Mouse (Mus musculus) midbrain, postnatal 0 days (tissue): Measurements from ENCODE around the gene Cfc1. TPM values are rescaled to one million over a fixed set of nuclear protein-coding genes. Genes with fewer than 3 reads are reported as not detected.
"Not testable (repeated sequence)": the region's sequence is repeated elsewhere in the genome, so short reads cannot be mapped to it uniquely, and the experiment has no call there.

ENCODE experiments used
- ATAC-seq: fragments of 200-750 bp; cut with Nextera tagmentation; 2 replicates; pipeline ENCODE4 v1.8.0; 2017; ENCODE audit warnings: moderate number of reproducible peaks, mild to moderate bottlenecking, moderate TSS enrichment, moderate library complexity; ENCODE audit not compliant: low FRiP score
- DNase-seq: peaks from one replicate; pipeline ENCODE4 v3.0.0-alpha.2; 2015; ENCODE audit warnings: low spot score
- H3K27ac ChIP-seq: fragments of 300-500 bp; sonication (generic); 2 replicates; pipeline ENCODE4 v1.5.1; 2014; ENCODE audit warnings: low read depth, mild to moderate bottlenecking, low read length, mixed read lengths
- H3K27me3 ChIP-seq: fragments of 300-500 bp; sonication (generic); 2 replicates; pipeline ENCODE4 v1.6.1; 2014; ENCODE audit warnings: low read length, control low read depth, mixed read lengths; ENCODE audit not compliant: insufficient read depth
- H3K36me3 ChIP-seq: fragments of 300-500 bp; sonication (generic); 2 replicates; pipeline ENCODE4 v1.6.1; 2014; ENCODE audit warnings: low read length, control low read depth, mixed read lengths; ENCODE audit not compliant: insufficient read depth
- H3K4me1 ChIP-seq: fragments of 300-500 bp; sonication (generic); 2 replicates; pipeline ENCODE4 v1.6.1; 2014; ENCODE audit warnings: mild to moderate bottlenecking, control low read depth, antibody characterized with exemption, low read length, mixed read lengths; ENCODE audit not compliant: insufficient read depth
- H3K4me2 ChIP-seq: fragments of 300-500 bp; sonication (generic); 2 replicates; pipeline ENCODE4 v1.6.1; 2014; ENCODE audit warnings: low read depth, mild to moderate bottlenecking, low read length, mixed read lengths; ENCODE audit not compliant: poor library complexity, severe bottlenecking
- H3K4me3 ChIP-seq: fragments of 300-500 bp; sonication (generic); 2 replicates; pipeline ENCODE4 v1.5.1; 2014; ENCODE audit warnings: low read depth, mild to moderate bottlenecking, low read length, moderate library complexity
- H3K9ac ChIP-seq: fragments of 300-500 bp; sonication (generic); replicated peaks from 2 replicates; pipeline ENCODE4 v1.6.1; 2014; ENCODE audit warnings: mild to moderate bottlenecking, low read length, moderate library complexity, mixed read lengths; ENCODE audit not compliant: poor library complexity, severe bottlenecking
- H3K9me3 ChIP-seq: fragments of 300-500 bp; sonication (generic); 2 replicates; pipeline ENCODE4 v1.6.1; 2016; ENCODE audit warnings: low read length, control low read depth
- CTCF ChIP-seq: IDR thresholded peaks from 2 replicates; pipeline ENCODE4 v1.5.1; 2016; ENCODE audit warnings: antibody characterized with exemption, mild to moderate bottlenecking
- WGBS: fragments of 180-500 bp; shearing (Covaris S2); extraction: QIAGEN DNeasy Blood & Tissue Kit; methylation state at CpG from one replicate; pipeline ENCODE4 v1.1.7; 2014; 5-methylcytosine and 5-hydroxymethylcytosine counted together
- polyA plus RNA-seq: library from polyadenylated mRNA; unstranded; fragments of >200 nt; fragmentation: Nextera tagmentation; extraction: Ambion mirVana; gene quantifications from 2 replicates; pipeline ENCODE4 v1.2.1, GENCODE M21; 2015
- total RNA-seq: library from RNA; depleted of rRNA; stranded (reverse); fragments of >200 nt; gene quantifications from 2 replicates; pipeline ENCODE4 v1.2.3, GENCODE M21; 2014

Cfc1 gene
- total and polyA plus RNA-seq, 2 experiments from 2014 or later = 0.44 TPM; not detected in 1

DNA sequence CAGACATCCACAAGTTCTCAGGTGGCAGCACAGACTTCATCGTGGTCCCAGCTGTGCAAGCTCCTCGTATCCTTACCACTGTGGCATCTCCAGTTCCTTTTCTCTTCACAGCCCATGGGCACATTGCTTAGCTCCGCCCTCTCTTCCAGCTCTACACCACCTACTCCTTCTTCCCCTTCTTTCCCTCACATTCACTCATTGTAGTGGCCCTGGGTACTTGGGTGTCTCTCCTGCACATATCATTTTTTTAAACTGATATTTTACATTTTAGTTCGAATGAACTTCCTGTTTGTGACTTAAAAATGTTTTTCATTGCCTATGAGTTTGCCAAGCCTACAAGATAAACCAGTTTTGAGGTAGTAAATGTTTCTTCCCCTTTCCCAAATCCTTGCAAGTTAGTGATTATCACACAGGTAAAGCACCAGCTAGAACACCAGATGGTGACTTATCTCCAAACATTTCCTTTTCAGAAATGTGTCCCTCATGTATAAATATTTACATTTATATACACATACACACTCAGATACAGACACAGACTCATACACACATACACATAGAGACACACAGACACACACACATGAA is 29.4 kb upstream of the Cfc1 start:
- Histone ChIP-seq H3K9ac (no peak overlapping the region), H3K9me3 (no peaks in the 10 kb centered on the region), H3K4me1 (no peaks in the 10 kb centered on the region), H3K4me2 (no peak overlapping the region), H3K36me3 (no peaks in the 10 kb centered on the region), H3K27ac (no peak overlapping the region), H3K27me3 (no peaks in the 10 kb centered on the region), H3K4me3 (no peak overlapping the region)
- DNase-seq (no peak), ATAC-seq (no peak)
- no peak for TF ChIP-seq CTCF
- WGBS = 84% methylated on average over 4 of the region's 4 CpGs

DNA sequence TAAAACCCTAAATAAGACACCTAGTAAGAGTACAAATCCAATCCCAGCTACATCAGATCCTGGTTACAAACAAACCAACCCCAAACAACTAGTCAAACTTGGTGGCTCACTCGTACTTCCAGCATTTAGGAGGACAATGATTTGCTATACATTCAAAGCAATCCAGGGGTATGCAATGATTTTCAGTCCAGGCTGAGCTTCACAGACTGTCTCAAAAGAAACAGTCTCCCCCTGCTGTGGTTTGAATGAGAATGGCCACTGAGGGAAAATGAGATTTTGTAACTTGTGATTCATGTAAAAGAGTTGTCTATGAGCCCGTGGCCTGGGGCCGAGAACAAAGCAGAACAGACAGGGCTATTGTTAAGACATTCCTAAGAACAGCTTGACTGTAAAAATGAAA is 27.5 kb upstream of the Cfc1 start:
- TF ChIP-seq CTCF = no peak
- Histone ChIP-seq H3K36me3 (no peaks in the 10 kb centered on the region), H3K9me3 (no peaks in the 10 kb centered on the region), H3K4me2 (no peak overlapping the region), H3K4me1 (no peaks in the 10 kb centered on the region), H3K27ac (no peak overlapping the region), H3K27me3 (no peaks in the 10 kb centered on the region), H3K9ac (no peak overlapping the region), H3K4me3 (no peak overlapping the region)
- DNase-seq (no peak), ATAC-seq (no peak)
- WGBS = 64% methylated on average over 3 of the region's 3 CpGs

DNA sequence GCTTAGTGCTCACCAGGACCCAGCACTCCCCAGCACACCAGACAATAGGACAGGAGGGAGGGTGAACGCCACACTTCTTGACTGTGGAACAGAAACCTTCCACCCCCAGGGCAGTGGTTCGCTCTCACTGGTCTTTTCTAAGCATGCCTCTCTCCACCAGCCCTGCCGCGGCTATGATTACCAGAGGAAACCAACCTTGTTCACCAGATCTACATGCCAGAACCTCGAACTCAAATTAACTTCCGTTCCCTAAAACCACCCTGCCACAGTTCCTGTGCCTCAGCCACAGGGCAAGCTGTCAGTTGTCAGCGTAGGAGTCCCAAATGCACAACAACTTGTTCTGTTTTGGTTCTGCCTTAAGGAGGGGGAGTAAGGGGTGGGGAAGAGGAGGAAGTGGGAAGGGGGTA is 24.9 kb upstream of the Cfc1 start:
- H3K36me3 ChIP-seq = no peaks in the 10 kb centered on the region
- H3K27ac ChIP-seq = no peak overlapping the region
- H3K4me1 ChIP-seq = no peaks in the 10 kb centered on the region
- DNase-seq (no peak), ATAC-seq (no peak)
- no peak overlapping the region for H3K9ac ChIP-seq
- H3K27me3 ChIP-seq = no peaks in the 10 kb centered on the region
- H3K4me3 ChIP-seq = no peak overlapping the region
- TF ChIP-seq CTCF = no peak
- 8% methylated on average over 7 of the region's 7 CpGs for WGBS
- H3K4me2 ChIP-seq = 0 out of 2 replicates have a peak overlapping the region, but pooled peaks have one; percentile 9
- no peaks in the 10 kb centered on the region for H3K9me3 ChIP-seq

DNA sequence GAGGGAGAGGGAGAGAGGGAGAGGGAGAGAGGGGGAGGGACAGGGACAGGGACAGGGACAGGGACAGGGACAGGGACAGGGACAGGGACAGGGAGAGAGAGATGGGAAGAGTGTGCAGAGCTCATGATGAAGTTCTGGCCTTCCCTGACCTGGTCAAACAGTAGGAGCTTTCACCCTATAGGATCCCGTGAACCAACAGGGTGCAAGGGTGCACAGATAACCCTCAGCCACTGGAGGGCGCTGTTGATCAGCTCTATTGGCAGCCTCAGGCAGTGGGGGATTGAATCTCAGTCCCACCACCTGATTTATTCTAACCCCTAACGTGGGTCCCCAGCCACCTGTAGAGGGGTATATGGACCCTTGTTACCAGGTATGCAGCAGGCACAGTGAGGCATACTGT is 24.4 kb upstream of the Cfc1 start:
- no peaks in the 10 kb centered on the region for H3K4me1 ChIP-seq
- peak; percentile 51 for DNase-seq
- H3K4me2 ChIP-seq = no peak overlapping the region
- peak; percentile 73 for TF ChIP-seq CTCF
- no peak overlapping the region for H3K9ac ChIP-seq
- H3K27me3 ChIP-seq = no peaks in the 10 kb centered on the region
- 3% methylated on average over 3 of the region's 3 CpGs for WGBS
- no peaks in the 10 kb centered on the region for H3K9me3 ChIP-seq
- H3K4me3 ChIP-seq = no peak overlapping the region
- no peak overlapping the region for H3K27ac ChIP-seq
- no peaks in the 10 kb centered on the region for H3K36me3 ChIP-seq
- no peak for ATAC-seq

DNA sequence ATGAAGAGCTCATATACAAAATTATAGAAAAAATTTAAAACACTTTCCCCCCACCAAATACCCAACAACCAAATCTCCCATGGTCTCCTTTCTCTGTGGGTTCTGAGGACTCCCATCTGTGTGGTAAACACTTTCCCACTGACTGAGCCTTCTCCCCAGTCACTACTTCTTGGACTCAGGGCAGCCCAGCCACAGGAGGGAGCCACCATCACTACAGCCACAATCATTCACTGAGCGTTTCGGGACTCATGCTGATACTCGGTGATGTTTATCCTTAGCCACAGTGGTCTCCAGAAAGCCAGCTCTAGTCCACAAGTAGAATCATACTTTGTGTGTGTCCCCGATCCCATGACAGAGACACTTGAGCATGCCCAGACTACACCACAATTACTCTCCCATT is 22.4 kb upstream of the Cfc1 start:
- Histone ChIP-seq H3K27me3 (no peaks in the 10 kb centered on the region), H3K9ac (no peak overlapping the region), H3K27ac (no peak overlapping the region), H3K4me1 (no peaks in the 10 kb centered on the region), H3K36me3 (no peaks in the 10 kb centered on the region), H3K4me3 (no peak overlapping the region), H3K9me3 (no peaks in the 10 kb centered on the region), H3K4me2 (no peak overlapping the region)
- no peak for ATAC-seq
- no peak for TF ChIP-seq CTCF
- WGBS = 82% methylated on average over 4 of the region's 4 CpGs
- DNase-seq = no peak

DNA sequence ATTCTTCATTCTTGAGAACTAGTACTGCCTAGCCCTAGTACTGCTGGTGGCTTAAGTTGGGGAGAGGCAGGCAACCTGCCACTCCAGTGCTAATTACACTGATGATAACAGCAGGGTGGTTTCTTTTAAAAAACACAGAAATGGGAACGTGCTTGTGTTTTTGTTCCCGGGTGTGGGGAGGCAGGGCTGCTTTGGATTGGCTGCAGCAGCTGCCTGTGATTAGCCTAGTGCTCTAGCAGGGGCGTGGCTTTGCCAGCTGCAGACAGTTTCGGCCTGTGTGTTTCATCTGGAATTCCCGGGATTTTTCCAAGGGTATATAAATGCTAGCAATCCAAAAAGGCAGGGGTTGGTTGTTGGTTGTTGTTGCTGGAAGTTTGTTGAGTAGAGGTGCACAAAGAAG is 18.9 kb upstream of the Cfc1 start:
- ATAC-seq (no peak), DNase-seq (no peak)
- 59% methylated on average over 5 of the region's 5 CpGs for WGBS
- Histone ChIP-seq H3K9ac (no peak overlapping the region), H3K4me1 (no peaks in the 10 kb centered on the region), H3K4me3 (no peak overlapping the region), H3K27me3 (no peaks in the 10 kb centered on the region), H3K4me2 (no peak overlapping the region), H3K9me3 (no peaks in the 10 kb centered on the region), H3K27ac (no peak overlapping the region), H3K36me3 (no peaks in the 10 kb centered on the region)
- TF ChIP-seq CTCF = no peak

DNA sequence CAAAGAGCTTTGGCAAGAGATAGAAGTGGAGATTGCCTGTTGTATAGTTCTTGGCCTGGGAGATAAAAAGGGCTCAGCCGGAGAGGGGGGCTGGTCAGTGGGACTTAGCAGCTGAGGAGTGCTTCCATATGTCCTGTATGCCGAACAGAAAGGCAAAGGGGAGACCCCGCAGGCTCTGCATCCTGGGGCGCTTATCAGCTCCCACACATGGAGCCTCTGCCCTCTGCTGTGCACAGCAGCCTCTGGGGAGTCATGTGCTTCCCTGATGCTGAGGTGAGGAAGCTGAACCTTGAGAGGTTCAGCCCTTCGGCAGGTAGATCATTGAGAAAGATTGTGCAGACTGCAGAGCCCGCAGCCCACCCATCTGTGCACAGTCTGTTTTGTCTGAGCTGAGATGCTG is 18.2 kb upstream of the Cfc1 start:
- H3K27me3 ChIP-seq, H3K9me3 ChIP-seq, H3K4me1 ChIP-seq, H3K9ac ChIP-seq, H3K36me3 ChIP-seq, ATAC-seq, H3K4me2 ChIP-seq, H3K27ac ChIP-seq, H3K4me3 ChIP-seq, DNase-seq: not testable (repeated sequence)
- WGBS = 71% methylated on average over 6 of the region's 6 CpGs

DNA sequence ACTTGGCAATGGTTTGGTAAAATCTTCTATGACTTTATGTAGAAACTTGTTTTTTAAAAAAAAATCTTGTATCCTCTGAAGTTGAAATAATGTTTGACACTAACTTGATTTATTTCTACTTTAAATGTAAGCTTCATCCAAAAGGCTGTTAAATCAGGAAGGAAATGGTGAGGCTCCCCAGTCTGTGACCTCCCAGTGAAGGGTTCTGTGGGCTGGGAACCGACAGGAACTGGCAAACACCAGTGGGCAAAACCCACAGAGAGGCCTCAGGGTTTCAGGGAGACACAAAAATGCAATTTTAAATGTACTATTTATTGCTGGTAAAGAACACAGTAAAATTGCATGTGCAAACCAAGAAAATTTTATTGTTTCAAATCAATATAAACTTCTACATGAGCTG is 17.7 kb upstream of the Cfc1 start:
- 43% methylated on average over 1 of the region's 1 CpGs for WGBS
- not testable (repeated sequence) for H3K9ac ChIP-seq, H3K4me2 ChIP-seq, H3K36me3 ChIP-seq, ATAC-seq, H3K27ac ChIP-seq, H3K4me1 ChIP-seq, H3K4me3 ChIP-seq, H3K27me3 ChIP-seq, H3K9me3 ChIP-seq, DNase-seq
